Mouse (Mus musculus) spleen, postnatal 14 days (tissue): ENCODE results near the gene Ang2.

ENCODE experiments used
- DNase-seq, 2 experiments: peaks; one replicate each; pipeline ENCODE4 v3.0.0; 2021 to 2022; ENCODE audit warnings: low spot score in 2 of 2

Ang2 gene

DNA sequence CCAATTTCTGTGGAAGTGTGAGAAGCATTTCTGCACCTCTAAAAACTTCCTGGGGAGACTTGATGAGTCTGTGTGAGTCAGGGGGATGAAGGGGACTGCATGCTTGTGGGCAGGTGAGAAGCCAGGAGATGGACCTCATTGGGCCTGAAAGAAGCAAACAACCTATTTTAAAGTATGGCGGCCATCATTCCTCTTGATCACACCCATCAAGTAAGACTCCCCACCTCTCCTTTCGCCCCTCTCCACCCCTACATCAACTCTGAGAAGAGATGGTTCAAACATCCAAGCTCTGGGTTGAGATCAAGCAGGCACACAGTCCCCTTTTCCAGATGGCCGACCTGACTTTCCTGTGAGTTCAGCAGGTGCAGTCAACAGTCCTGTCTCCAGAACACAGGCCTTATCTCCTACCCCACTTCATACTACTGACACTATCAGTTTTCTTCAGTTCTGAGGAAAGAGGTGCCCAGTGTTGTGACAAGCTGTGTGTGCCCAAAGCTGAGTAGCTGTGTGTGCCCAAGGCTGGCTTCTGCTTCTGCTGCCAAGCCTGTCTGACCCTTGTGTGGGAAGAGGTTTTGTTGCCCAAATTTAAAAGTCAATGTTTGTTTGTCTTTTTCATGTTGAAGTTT is 48.6 kb downstream of the Ang2 start:
- no peak for DNase-seq

DNA sequence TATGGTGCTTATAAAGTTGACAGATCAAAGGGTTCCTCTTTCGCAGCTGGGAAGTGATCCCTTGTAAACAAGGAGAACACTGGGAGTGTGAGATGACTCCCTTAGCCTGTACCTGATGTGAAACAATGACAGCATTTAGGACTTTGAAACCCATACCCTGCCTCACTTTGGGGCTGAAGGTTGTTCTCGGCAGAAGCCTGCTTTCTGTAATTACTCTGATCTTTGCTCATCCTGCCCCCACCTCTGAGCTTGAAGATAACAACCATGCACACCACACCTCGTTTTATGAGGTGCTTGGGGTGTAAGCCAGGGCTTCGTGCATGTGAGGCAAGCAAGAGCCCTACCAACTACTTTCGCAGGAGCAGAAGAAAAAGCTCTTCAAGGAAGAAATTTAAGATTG is 49.8 kb downstream of the Ang2 start:
- DNase-seq = no peak

DNA sequence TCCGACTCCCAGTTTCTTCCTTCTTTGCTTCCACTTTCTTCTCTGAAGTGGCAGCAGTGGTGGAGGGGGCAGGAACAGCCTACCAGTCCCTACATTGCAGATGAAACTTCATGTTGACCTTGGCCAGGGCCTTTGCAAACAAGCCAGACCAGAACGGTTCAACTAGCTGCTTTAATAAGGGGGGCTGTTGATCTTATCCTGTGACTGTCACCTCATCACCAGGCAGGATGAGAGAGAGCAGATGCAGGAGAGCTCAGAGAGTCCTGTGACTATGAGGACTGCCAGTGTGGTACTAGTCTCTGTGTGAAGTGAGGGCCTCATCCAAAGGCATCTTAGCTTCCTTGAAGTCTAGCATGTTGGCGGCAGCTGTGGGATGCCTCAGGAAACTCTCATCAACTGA is 50.9 kb downstream of the Ang2 start:
- no peak for DNase-seq

DNA sequence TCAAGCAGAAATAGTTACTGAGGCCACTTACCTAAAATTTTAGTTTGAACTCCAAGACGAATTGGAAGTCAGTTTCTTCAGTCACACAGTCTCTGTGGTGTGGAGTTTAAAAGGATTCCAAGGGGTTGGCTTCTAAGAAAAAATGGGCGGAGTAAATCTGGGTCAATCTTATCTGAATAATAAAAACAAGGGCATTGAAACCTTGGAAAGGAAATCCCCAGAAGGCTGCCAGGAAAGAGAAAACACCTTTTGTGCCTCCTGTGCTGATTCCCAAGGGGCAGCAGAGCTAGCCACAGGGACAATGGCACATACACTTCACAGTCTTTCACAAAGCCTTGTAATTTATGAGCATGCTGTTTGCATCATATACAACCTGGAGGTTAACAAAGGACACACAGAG is 52.3 kb downstream of the Ang2 start, which contains the start of gene Rnase1:
TSS of gene Rnase1 (minus strand) at position 101 of the 400 bp plus-strand sequence.
- DNase-seq = no peak

DNA sequence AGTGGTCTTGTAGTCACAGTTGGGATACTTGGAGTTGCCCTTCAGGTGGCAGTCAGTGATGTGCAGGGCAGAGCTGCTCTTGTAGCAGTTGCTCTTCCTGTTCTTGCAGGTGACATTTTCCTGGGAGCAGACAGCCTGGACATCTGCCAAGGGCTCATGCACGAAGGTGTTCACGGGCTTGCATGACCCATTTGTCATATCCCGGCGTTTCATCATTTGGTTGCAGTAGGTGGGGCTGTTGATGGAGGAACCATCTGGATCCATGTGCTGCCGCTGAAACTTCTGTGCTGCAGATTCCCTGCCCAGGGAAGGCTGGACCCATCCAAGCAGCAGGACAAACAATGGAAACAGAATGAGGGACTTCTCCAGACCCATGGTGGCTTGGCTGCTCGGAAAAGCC is 53.4 kb downstream of the Ang2 start:
- DNase-seq = no peak
